Mouse (Mus musculus): Measurements from ENCODE around the gene Pkd1l1.

The Pkd1l1 gene

DNA sequence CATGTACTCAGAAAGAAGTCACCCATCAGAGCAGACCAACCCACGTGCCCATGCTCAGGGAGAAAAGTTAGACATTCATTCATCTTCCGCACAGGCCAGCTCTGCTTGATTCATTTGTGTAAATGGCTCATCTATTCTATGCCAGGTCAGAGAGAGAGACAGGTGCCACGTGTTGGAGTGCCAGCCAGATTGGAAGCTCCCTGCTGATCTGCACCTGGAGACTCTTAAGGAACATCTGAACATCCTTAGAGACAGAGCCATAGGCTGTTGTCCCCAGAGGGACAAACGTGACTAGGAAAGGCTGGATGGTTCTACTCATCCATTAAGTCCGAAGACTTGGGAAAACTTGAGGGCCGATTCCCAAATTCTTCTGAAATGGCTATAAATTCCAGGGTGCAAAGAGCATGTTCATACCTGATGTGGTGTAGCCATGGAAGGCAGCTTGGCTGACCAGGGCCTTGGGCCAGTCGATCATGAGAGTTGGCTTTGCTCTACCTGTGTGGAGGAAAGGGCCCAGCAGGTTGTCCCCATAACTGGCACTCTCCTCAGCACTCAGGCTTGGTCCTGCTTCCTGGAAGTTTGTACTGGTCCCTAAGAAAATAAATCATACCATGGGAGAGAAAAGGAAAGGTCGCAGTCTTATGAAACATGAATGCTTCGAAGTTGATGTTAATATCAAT, 36.5 kb downstream of the Pkd1l1 start:
- DNase-seq (ENCODE audit: low spot score in 2 of 2), result no peak

DNA sequence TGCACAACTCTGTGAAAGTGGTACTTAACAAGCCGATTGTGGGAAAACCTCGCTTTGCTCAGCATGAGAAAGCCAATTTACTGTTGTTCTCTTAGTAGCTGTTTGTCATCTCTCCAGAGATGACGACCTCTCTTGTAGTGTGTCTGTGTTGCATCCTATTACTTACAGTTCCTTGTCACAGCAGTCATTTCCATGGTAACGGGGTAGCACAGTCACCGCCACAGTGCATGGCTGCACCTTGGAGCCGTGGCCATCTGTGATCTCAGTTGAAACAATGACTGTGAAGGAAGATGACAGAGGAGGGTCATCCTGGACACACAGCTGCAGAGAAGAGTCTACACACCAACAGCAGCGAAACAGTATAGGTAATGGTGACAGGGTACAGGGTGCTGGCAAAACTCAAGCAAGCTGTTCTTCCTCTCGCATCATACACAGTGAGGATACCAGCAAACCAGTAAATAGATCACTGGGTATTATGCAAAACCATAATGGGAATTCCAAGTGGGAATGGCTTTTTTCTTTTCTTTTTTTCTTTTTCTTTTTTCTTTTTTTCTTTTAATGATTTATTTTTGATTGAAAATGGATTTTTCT, 56.9 kb downstream of the Pkd1l1 start:
- DNase-seq (ENCODE audit: low spot score in 2 of 2), result no peak

DNA sequence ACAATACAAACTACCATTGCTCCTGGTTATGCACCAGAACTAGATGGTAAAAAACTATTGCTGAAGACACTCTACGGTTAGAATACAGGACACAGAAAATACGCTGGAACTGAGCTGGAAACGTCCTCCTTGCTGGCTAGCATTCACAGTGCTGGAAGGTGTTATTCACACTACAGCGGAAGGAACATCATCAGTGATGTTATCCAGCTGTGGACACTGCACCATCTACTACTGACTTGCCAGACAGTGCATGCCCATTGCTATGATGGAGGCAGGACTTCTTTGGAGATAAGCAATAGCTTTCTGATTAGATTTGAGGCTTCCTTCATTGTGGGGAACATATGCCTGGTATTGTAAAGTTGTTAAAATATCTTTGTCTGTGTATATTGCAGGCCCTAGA, 90.3 kb downstream of the Pkd1l1 start:
- DNase-seq (ENCODE audit: low spot score in 2 of 2), result no peak

DNA sequence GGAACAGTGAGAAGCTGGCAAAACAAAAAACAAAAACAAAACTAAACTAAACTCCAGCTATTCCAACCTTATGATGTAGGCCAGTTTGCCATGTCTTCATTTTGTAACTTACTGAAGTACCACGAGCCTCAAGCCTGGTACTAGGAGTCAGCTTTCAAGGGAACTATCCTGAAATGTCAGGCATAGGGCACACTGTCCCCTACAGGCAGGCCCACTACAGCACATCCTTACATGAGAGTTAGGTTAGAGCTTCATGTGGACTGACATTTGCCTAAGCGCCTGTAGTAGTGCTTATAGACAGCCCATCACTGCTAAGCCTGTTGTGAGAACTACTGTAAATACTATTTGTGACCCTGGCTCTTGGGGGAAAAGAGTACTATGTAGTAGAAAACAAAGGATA, 91.5 kb downstream of the Pkd1l1 start:
- DNase-seq (ENCODE audit: low spot score in 2 of 2), result no peak

DNA sequence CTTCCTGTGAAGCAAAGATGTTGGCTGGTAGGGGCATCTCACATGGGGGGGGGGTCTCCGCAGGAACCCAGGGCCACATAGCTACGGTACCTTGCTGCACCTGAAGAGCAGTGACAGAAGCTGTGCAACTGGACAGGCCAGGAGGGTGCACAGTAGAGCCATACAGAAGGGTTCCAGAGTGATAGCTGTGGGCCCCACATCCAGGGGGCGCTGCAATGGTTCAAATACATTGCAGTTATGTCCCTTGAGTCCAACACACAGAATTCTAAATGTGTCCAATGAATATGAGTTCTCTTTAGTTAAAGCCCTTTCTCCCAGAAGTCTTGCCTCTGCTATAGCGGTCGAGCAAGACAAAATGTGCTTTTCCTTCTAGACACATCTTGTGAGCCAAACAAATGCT, 103.0 kb downstream of the Pkd1l1 start:
- DNase-seq (ENCODE audit: low spot score in 2 of 2), result no peak

DNA sequence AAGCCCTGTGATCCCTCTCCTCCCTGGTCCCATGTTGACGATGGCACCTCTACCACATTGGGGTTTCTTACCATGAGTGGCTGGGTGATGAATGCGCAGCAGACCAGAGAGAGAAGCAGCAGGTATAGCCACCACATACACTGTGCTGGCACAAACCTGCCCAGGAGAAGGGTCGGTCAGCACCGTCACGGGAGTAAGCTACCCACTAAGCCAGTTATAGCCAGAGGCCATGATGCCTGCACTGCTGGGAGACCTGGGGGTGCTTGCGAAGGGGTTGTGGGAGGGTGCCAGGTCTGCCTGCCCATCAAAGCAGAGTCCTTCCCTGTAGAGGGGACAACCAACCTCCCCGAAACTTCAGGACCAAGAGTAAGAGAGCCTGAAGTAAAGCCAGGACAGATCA, 107.0 kb downstream of the Pkd1l1 start:
- DNase-seq (ENCODE audit: low spot score in 2 of 2), result peak in 1 of 2 experiments; percentile 57

DNA sequence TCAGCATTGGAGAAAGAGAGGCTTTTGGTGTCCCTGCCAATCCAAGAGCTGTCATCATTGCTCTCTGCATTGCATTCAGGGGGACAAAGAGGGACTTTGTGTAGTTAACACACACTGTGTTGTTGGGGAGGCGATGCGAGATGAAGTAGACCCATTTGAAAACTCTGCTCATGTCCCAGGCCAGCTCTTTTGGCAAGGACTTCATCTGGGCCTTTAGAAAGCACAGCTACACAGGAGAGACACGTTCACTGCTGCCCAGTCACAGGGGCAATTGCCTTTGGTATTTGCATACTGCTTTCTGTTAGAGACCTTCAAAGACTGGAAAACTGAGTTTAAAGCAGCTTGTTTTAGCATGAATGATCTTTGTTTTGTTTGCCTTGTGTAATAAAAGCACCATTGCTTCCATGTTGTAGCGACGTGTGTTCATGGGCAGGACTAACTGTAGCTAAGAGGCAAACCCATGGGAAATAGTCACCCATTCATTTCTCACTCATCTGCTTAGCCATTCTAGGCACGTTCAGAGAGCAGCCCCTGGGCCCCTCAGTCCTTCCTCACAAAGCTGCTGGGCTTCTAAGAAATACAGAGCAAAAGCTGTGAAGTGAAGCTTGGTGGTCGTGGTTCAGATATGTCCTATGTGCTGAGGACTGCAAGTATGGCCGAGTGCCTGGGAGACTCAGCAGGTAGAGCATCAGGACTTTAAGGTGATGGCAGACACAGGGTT, 109.0 kb downstream of the Pkd1l1 start:
- no peak for DNase-seq (ENCODE audit: low spot score in 2 of 2)

DNA sequence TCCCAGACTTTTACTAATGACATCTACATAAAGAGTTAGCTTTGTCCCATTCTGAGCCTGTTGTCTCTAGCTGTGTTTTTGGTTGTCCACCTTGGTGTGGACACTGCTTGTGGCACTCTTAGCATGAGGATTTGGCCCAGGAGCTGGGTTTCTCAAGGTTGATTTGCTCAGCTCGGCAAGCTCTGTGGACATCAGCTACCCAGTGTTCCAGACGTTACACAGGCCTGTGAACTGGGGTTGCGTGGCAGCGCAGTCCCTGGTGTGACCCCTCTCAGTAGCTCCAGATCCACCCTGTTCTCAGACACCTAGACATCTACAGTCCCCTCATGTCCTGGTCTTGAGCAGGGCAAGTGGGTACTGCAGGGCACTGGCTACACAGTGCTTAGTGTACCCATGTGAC, 110.6 kb downstream of the Pkd1l1 start:
- DNase-seq (ENCODE audit: low spot score in 2 of 2), result no peak

DNA sequence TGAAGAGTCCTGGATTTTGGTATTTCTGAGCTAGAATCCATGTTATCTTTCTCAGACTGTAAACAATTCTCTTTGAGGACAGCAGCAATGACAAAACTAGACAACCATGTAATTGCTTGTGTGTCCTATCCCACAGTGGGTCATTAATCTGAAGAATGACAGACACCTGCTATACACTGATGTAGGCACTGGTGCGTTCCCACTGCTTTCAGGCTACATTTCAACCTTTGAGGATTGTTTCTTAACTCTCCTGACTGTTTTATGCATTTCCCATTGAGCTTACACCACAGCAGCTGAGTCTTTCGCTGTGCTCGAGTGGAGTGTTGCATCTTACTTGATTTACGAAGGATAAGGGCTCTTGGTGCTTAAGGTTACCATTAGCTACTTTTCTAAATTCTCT, 111.1 kb downstream of the Pkd1l1 start:
- DNase-seq (ENCODE audit: low spot score in 2 of 2), result no peak

DNA sequence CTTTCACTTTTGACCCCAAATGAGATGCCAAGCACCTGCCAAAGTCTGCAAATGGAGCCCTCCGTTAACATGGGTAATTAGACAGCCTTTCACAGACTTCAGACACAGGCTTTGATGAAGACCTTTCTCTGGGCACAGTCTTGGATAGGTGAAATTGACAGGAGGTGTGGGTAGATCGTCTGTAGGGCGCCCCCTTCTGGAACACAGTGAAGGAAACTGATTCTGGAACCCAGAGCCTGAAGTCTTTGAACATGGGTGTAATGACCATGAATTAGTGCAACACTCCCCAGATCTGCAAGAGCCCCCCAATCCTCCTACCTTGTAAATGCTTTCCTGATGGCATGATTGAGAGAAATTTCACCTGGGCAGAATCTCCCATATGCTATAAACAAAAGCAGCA, 112.2 kb downstream of the Pkd1l1 start:
- peak in 1 of 2 experiments; percentile 11 for DNase-seq (ENCODE audit: low spot score in 2 of 2)

DNA sequence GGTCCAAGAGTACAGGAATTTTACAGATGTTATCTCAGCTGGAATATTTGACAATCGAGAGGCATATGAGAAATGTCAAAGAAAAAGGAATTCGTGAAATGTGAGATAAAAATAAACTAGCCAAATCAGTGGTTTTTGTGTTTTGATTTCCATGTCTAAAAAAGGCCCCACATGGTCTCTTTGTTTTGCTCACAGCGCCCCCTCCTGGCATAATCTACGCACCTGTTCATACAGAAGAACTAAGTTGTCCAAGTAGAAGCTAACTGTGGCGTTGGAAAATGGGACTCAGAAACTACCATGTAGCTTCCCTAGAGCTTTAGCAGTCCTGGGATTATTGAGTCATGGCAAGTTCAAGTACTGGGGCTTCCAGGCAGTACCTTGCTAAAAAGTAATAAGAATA, 113.2 kb downstream of the Pkd1l1 start:
- peak; percentile 60 to 86 for DNase-seq (ENCODE audit: low spot score in 2 of 2)

DNA sequence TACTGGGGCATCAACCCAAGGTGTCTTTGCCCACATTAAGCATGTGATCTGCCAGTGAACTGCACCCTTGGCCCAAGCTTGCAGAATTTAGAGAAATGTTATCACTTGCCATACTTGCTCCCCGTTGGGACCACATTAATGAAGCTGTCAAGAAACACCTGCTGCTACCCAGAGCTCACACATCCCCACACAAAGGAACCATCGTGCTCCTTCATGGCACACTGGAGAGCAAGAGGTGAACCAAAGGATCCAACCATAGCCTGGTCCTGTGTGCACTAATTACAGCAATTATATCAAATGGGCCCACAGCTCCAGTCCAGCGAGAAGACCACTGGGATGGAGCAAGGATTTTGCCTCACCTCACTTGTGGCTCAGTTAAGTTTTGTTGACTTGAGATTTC, 114.0 kb downstream of the Pkd1l1 start:
- DNase-seq (ENCODE audit: low spot score in 2 of 2), result no peak

DNA sequence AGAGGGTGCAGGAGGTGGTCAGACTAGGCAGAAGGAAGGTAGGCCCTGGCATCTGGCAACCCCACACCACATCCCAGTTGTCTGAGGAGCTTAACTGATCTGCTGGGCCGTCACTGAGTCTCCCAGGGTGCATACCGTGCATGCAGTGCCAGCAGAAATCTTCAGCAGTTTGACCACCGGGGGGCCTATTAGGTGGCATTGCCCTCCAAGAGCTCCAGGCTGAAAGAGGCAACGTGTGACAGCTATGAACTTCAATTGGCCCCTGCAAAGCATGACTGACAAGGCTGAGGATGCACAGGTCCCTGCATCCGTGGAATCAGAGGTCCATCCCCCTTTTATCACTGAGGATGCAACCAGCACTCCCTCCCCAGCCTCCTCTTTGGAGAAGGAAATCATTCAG, 116.9 kb downstream of the Pkd1l1 start:
- DNase-seq (ENCODE audit: low spot score in 2 of 2), result peak in 1 of 2 experiments; percentile 58

DNA sequence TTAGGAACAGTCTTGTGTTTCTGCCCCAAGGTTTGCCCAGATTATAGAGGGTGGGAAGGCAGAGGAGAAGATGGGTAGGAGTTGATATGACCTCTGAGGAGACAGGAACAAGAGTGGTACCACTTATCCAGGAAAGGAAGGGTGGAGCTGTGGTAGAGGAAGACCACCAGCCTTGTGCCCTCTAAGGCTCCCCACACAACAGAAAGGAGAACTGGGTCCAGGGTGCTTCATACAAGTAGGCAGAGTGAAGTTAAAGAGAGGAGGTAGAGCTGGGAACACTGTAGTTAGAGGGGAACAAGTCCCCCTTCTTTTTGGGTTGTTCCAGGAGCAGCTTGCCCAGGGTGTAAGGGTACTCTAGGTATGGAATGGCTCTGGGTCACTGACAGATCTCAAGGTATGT, 125.0 kb downstream of the Pkd1l1 start:
- no peak for DNase-seq (ENCODE audit: low spot score in 2 of 2)

DNA sequence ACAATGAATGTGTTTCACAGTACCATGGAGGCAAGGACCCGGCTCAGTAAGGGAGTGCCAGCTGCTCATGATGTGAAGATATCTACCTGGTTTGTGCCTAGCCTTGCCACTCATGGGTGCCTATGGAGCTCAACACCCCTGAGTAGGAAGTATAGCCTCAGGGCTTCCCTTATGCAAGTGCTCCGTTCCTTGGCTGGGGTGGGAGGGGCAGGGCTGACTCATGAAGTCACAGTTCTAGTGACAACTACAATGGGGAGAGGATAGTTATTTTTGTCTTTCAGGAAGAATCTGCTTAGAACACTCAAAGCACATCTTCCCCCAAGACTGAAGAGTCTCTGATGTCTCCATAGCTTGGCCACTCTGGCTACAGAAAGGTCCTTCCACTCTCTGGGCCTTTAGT, 125.4 kb downstream of the Pkd1l1 start:
- no peak for DNase-seq (ENCODE audit: low spot score in 2 of 2)

DNA sequence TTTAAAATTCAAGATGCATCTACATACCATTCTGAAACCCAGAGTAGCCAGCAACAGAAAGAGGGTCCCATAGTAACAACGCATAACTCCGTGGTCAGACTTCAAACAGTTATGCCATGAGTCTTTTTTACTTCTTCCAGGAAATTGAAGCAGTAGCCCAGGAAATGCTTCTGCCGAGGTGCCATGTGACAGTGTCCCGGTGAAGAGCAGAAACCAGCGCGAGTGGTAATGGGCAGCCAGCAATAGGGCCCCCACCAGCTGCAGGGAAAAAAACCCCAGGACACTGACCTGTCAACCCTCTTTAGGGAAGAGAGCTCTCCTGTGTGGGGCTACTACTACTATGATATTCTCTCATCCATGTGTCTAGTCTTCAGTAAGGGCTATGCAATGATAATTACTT, 136.9 kb downstream of the Pkd1l1 start:
- DNase-seq (ENCODE audit: low spot score in 2 of 2), result peak in 1 of 2 experiments; percentile 48

DNA sequence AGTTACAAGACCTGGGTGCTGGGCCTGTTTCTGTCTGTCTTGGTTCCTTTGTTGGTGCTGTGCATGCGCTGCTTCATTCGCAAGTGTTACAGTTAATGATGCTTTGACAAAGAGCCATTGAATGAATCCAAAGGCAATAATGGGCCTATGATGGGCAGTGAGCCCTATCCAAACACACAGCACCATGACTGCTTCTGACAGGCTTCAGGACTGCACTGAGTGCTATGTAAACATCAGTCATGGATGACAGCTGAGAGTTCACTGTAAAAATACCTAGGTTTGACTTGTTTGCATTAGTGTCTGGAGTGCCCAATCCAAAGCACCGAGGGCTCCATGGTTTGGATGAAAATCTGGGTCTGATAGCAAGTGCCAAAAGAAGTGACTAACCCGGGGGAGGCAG, 138.9 kb downstream of the Pkd1l1 start:
- DNase-seq (ENCODE audit: low spot score in 2 of 2), result peak in 1 of 2 experiments; percentile 33

DNA sequence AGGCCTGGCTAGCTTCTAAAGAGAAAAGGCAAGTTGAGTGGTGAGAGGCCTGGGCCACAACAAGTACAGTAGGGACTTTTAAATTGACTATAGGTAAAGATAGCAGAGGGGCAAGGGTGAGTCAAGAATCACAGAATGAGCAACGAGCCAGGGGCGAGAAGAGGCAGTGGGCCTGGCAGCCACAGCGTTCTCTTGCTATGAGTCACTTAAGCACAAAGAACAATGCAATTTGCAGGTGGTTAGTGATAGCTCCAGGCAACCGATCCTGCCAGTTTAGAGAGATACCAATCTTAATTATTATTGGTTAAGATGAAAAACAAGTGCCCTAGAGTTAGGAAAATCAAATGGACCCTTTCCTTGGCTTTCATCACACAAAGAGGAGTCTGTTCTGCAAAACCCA, 142.5 kb downstream of the Pkd1l1 start:
- DNase-seq (ENCODE audit: low spot score in 2 of 2), result no peak

DNA sequence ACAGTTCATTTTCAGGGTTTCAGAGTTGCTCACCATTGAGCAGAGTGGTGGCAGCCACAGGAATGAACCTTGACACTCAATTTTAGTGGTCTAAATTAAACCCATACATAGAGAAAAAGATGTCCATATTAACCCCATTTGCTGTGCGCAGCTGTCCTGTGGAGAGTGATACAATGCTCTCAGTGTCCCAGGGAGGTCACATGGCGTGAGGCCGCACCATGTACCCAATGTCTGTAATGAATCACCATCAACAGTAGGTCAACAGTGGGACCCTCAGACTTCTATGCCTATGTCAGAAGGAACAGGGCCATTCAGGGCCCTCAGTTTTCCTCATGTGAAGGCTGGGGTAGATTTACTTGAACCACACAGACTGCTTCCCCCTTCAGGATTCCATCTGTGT, 143.5 kb downstream of the Pkd1l1 start:
- no peak for DNase-seq (ENCODE audit: low spot score in 2 of 2)

DNA sequence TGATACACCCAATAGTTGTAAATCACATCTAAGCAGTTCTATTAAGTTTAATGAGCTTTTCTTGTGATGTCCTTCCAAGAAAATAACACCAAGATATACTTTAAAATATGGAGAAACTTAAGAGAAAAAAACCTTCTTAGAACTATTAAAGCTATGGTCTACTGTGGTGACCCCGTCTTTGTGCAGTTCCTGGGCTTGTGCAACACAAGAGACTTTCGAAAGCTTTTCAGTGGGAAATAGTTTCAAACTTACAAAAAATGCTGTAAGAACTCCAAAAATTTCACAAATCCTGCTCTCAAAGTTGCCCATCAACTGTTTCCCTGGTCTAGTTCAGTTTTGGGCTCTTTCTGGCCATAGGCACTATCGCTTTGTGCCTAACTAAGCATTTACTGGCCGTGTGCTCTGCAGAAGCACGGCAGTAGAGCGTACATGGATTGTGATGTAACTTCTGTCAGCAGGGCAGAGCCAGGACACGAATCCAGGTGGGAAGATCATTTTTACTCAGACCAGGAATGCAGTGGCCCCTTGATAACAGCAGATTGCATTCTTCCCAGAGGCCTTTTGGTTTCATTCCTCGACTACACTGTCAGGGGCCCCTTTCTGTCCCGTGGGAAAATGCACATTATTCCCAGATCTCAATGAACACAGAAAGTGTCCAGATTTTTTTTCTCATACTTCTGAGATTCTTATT, 144.1 kb downstream of the Pkd1l1 start:
- no peak for DNase-seq (ENCODE audit: low spot score in 2 of 2)

DNA sequence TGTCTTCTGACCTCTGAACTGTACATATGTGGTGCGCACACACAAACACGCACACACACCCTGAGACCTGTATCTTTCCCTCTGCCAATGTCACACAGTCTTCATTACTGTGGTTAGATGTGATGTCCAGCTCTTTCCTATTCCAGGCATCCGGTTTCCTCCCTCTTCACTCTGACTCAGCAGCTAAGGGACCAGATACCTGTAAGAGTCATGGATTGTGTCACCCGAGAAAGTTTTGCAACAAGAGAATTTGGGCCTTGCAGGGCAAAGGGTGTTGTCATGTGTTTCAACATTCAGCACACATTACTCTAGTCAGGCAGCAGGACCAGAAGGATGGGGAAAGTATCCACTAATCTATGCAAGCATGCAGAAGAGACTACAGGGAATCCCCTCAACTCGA, 146.5 kb downstream of the Pkd1l1 start:
- DNase-seq (ENCODE audit: low spot score in 2 of 2), result peak in 1 of 2 experiments; percentile 42

DNA sequence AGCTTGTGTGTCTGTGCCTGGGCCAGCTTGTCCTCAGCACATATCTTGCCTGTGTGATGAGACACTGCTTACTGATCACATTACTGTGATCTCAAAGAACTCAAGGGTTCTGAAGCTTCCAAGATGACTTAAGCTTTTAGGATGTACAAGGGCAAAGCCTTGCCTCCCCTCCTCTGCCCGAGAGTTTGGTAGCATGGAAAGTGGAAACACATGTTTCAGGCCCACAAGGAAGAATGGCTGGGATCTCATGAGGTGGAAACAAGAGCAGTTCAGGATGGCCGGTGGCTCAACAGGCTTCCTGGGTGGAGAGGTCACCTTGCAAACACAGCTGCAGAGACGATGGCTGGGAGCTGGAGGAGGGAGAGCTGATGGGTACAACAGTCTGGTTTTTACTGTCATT, 147.0 kb downstream of the Pkd1l1 start:
- peak in 1 of 2 experiments; percentile 21 for DNase-seq (ENCODE audit: low spot score in 2 of 2)

DNA sequence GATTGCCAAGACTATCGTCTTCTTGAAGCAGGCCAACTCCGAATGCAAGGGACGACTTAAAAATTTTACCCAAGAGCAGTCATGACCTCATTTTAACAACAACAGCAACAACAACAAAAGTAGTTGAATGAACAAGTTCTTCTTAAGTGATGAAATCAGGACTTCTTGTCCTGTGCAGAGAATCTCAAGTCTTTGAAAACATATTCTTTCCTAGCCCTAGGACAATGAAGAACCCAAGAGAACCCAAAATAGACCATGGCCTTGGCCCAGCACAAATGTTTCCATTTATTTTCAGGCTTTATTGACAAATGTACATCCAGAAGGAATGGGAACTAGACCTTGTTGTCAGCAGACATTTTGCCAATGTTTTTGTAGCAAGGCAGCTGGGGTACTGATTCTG, 147.7 kb downstream of the Pkd1l1 start:
- DNase-seq (ENCODE audit: low spot score in 2 of 2), result peak in 1 of 2 experiments; percentile 7
